Mouse (Mus musculus) lung, adult 10 weeks (tissue): ENCODE data around the gene Bdp1. TPM values are rescaled to one million over a fixed set of nuclear protein-coding genes. Genes with fewer than 3 reads are reported as not detected.

Source experiments
- polyA plus RNA-seq: library from polyadenylated mRNA; stranded (reverse); fragments of 350-450 nt; fragmentation: Illumina TruSeq; extraction: RNeasy Lipid Tissue Mini Kit (QIAGEN cat#74804); gene quantifications from one replicate; pipeline ENCODE4 v1.2.3, GENCODE M21; 2014; ENCODE audit warnings: low read depth, low replicate concordance; ENCODE audit not compliant: insufficient read depth

The Bdp1 gene
- 4.5 TPM for polyA plus RNA-seq

DNA sequence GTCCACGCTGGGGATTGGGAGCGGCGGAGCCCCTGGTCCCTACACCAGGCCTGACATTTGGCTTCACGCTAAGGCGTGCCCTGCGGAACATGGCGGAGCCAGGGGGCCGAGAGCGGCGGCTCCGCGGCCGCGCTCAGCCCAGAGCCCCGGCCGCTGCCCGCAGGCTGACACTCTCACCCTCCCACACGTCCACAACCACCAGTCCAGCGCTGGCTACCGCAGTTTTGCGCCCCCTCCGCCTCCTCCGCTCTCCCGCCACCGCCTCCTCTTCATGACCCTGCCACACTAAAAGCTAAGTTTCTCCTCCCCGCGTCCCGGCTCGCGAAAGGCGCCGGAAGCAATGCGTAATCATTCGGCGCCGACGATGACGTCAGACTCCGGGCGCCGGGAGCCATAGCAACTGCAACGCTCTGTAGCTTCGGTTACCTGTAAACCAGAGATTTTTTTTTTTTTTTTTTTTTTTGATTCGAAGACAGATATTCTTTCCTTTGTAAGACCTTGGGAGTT lies at the start of gene Bdp1:
Gene Bdp1 (minus strand): TSS at position 323 of the 507 bp plus-strand sequence.

DNA sequence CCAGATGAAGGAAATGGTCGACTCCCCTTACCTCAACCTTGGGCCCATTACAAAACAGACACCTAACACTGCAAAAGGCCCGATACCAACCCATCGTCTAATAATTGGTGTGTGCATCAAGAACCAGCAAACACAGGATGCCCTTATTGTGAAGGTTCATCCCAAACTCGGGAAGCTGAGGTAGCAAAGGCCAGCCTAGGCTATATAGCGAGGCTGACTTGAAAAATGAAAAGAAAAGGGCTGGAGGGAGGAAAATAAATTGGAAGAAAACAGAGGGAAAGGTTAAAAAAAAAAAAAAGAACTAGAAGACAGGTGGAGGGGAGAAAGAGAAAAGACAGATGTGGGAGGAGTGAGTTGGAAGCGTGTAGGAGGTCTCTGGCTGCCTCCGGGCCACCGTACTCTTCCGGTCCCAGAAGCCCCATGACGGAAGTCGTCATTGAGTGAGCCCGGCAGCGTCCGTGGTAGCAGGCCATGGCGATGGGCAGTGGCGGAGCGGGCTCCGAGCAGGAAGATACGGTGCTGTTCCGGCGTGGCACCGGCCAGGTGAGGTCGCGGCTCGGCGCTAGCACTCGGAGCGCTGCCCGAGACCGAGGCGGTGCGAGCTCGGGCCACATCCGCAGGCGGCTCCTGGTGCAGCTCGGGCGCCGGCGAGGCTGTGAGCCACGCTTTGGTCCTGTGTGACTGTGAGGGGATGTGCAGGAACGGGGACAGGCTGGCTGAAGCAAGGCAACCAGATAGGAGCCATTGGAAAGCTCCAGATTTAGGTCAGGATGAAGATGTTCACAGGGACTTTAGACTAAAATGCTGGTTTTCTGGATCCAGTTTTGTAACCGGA lies 20.8 kb upstream of the Bdp1 start, which contains the start of gene Smn1:
Gene Smn1 (plus strand): TSS at position 430 of the 835 bp plus-strand sequence.

GRCm38 (mm10) chr13:100107652-100108472 lies 4.0 kb upstream of the Bdp1 start, which contains the start of gene Serf1:
Serf1 (plus strand) TSS chr13:100108012.

DNA sequence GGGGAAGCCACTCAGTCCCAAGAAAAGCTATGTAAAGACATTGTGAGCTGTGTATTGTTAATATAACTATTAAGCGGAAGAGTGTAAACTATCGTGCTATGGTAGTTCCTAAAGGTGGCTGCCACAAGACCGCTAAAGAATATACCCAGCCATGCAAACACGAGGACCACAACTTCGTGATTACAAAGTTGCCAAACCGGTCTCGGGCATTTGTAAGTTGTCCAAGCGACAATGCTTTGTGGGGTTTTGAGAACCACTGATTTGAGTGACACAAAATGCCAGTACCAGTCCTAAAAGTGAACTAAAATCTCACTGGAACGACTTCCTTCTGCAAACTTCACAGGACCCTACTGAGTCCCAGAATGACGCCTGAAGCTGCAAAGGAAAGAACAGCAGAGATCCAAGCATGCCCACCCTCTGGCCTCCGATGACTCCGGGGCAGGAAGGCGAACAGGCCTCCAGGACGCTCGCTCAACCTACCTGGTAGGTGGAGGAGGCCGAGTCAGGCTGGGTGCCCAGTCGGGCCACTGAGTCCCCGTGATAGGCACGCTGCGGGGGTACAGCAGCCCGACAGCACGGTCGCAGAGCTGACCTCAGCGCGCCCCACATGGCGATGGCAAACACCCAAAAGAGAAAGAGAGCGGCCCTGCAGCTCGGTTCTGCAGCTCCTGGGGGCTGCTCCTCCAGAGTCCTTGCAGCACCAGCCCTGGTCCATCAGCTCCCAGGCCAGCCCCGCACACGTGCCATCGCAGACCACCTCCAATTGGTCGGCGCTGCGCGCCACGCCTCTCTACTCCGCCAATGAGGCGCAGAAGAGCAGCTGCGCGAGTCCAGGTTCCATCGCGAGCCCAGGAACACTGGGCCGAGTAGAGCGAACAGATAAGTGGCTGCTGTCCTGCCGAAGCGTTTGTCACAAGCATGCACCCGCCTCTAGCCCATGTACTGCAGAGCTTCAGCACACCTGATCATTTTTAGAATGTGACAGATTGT lies 88.7 kb downstream of the Bdp1 start, which contains the start of gene Mccc2:
Gene Mccc2 (minus strand): TSS at position 734 of the 990 bp plus-strand sequence.

Other genes with a start within 250 kb of the Bdp1 start
- gene Cartpt, start 203.0 kb downstream of the Bdp1 start, polyA plus RNA-seq, result not detected
- gene Mccc2, start 88.4 kb downstream of the Bdp1 start, polyA plus RNA-seq, result 19.2 TPM
- 17.6 TPM for gene Serf1, start 3.9 kb upstream of the Bdp1 start, polyA plus RNA-seq
- gene Smn1, start 20.8 kb upstream of the Bdp1 start, polyA plus RNA-seq, result 18.2 TPM
- gene Naip2, start 98.0 kb upstream of the Bdp1 start, polyA plus RNA-seq, result 2.4 TPM
- 1.8 TPM for gene Naip5, start 142.3 kb upstream of the Bdp1 start, polyA plus RNA-seq
- gene Naip6, start 213.6 kb upstream of the Bdp1 start, polyA plus RNA-seq, result 0.64 TPM